Mouse (Mus musculus) granulocyte monocyte progenitor cell, adult 5-6 weeks (primary cell): ENCODE measurements around the gene Adam21. TPM values are rescaled to one million over a fixed set of nuclear protein-coding genes. Genes with fewer than 3 reads are reported as not detected.

Experiments used
- ATAC-seq: replicated peaks from 2 replicates; pipeline ENCODE4 v1.8.0; 2016; ENCODE audit warnings: mild to moderate bottlenecking, moderate TSS enrichment, inconsistent platforms; ENCODE audit not compliant: poor library complexity, severe bottlenecking
- total RNA-seq, 2 experiments: library from RNA; stranded (forward) in 1 of 2; stranded (reverse) in 1 of 2; fragments of 200-712, 200-1000 nt in 1 of 2; fragments of >200 nt in 1 of 2; fragmentation: Nextera tagmentation in 1 of 2; gene quantifications; 2 replicates each; pipeline ENCODE4 v1.2.3; 2014 to 2017

Adam21 gene
- not detected in 2 replicates for total RNA-seq (2014; fragmentation: Nextera tagmentation)
- total RNA-seq (2017) = not detected in 2 replicates

DNA sequence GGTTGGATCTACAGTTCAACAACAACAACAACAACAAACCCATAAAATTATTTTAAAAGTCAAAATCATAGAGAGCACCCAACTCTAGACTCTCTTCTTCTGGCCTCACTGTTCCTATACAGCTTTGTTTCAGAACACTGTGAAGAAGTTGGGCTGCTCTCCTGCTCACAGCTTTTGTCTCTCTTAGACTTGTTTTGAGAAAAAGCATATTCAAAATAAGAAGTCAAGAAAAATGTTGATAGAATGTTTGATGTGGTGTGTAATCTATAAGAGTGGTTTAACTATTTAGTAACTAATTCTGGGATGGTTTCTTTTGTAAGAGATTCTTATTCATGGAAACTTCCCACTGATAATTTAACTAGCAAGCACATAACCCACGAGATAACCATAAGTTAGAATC, at the start of gene Adam21:
Gene Adam21, minus strand, starts transcription at position 101 of the 400 bp plus-strand sequence.
- ATAC-seq = no peak

DNA sequence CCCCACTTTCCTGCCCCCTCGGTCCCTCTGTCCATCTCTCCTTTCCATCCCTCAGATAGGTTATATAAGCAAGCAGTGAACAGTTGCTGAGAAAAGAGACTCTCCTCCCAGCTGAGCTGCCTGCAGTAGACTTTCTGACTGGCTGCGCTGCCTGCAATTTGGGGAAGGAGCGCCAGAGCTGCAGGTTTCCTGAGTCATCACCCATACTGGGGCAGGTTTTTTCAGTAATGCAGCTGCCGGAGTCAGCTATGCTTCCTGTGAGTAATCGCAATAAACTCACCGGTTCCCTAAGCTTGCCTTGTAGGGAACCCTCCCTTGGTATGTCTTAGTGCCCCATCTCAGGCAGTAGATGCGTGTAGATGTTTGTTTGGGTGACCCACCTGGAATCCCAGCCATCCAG, 48.7 kb upstream of the Adam21 start:
- ATAC-seq = peak; percentile 27; the same call in 1 of the 2 replicates

DNA sequence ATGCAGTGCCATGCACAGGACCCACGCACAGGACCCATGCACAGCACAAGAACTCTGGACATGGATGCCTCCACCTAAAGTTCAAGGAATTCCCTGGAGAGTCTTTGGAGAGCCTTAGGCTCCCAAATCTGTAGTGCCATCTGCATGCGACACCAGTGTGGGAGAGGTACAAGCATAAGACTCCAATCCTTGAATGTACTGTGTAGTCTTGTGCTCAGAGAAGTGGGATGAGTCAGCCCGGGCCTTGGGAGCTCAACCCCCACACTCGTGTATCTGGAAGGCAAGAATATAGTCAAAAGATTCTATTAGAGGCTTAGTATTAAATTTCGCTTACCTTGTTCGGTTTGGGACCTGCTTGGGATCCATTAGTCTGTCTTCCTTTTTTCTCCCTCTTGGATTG, 47.5 kb upstream of the Adam21 start:
- no peak for ATAC-seq

DNA sequence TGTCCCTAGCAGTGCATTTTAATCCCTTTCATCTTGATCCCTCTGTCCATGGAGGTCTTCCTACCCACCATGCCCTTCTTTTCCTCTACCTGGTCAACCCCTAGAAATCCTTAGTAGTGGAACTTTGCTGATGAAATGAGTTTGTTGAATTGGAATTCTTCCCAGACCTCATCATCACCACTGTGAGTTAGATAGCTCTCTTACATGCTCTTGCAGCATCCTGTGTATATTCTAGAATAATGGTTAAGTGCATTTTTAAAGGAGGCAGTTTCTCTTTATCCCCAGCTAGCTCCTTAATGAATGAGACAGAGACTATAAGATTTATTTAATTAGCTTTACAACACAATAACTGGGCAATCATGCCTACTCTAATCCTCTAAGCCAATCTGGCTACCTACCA, 41.2 kb upstream of the Adam21 start:
- no peak for ATAC-seq

DNA sequence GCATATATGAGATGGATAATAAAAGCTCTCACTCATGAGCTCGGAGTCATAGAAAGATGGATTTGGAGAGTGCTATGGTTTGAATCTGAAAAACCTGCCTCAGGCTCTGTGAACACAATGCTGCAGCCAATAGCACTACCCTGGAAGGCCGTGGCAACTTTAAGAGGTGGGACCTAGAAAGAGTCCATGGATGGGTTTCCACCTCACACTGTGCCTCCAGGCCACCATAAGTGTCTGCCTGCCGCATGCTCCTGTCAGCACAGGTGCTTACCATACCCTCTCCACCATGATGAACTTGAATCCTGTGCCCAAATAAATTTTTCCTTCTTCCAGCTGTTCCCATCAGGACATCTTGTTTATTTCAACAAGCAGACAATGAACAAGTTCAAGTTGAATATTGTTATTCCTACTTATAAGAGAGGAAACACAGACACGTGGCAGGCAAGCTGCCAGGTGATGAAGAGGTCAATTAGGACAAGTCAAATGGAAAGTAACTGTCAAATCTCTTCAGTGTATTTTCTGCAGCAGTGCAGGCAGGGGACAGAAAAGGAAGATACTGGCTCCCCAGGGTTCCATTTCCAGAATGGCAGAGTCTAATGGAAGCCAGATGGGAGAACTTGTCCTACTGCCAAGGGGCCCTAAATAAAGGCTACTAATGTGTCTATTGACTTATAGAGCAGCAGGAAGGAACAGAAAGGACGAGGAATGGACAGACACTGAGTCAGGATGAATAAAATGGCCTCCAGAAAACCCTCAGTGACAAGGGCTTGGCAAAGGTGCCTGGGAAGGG, 36.9 kb upstream of the Adam21 start:
- no peak for ATAC-seq

DNA sequence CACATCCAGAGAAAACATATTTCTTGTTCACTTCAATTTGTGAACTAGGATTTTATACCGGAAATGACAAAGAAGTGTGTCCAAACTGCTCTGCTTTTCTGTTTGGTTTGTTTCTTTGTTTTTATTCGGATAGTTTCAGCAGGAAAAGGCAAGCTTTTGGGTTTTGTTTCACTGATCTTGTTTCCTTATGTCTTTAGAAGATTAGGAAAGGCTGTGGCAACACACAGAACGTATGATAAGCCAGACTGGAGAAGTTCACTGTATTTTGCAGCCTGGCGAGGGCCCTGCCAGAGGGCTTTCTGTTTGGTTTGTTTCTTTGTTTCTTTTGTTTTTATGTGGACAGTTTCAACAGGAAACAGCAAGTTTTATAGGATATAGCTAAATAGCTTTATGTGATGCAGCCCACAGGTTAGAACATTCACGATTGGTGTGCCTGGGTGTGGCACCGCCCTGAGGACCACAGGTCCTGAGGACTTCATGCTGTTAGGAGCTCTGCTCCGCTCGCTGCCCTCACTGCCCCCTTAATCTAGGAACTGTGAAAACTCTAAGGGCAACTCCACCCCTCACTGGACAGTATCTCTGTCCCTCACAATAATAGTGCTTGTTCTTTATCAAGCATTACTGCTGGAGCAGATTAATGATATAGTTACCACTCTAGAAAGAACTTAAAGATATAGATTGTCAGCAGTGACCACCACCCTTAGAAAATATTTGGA, 28.4 kb upstream of the Adam21 start:
- no peak for ATAC-seq

DNA sequence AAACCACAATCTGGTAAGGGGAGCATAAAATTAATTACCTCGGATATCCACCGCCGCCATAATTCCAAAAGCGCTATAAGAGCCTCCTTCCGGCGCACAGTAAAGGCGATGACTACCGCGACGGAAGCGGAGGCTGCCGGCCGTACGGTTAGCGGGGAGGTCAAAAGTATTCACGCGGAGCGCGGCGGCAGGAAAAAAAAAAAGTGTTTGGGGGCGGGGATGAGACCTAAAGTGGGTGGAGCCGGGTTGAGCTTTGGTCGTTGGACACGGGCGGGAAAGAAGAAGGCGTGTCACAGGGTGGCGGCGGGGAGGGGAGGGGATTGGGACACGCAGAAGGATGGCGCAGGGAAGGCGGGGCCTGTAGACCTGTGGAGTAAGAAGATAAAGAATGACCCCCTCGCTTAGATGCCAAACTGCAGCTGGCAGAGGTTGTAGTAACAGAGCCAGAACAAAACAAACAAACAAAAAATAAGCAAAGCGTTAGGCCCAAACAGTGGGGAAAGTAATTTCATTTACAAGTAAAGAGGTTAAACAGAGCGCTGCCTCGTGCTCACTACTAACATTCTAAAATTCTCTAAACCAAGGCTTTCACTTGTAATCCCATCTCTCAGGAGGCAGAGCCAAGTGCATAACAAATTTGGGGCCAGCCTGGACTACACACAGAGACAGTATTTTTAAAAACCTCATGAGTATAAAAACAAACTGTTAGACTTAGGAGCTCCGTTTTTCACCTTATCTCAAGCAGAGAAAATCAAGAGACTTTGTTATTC, 26.8 kb upstream of the Adam21 start, which contains the start of gene Med6:
Gene Med6, minus strand, starts transcription at position 107 of the 770 bp plus-strand sequence.
- ATAC-seq = peak; percentile 99

DNA sequence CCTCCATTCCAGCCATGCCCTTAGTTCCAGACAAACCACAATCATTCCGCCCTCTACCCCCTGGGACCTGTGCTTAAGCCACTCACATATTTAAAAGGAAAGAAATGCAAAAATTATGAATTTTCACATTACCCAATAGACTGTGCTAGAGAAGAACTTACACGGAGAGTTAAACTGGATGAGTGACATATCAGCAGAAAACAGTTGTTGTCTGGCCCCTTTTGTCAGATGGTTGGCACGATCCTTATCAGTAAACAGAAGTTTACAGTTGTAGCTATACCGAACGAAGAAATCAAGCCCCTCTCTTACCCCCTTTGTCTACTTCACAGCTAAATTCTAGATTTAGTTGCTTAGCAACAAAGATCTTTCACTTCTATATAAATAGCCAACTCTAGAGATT, 343 bp downstream of the Adam21 start:
- ATAC-seq = no peak

DNA sequence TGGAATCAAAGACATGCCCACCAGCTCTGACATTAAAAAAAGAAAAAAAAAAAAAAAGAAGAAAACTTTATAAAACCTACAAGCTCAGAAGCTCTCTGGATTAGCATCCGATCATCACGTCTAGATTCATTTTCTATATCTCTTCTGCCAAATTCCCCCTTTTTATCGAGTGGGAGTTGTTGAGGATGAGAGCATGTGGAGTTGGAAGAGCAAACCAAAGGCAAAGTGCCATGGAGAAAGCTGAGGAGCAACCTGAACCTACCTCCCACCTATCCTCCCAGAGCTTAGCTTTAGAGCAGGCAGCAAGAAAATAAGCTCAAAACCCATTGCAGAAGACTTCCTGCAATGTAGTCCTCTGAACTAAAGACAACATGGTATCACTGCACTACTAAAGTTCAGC, 4.1 kb downstream of the Adam21 start:
- no peak for ATAC-seq

DNA sequence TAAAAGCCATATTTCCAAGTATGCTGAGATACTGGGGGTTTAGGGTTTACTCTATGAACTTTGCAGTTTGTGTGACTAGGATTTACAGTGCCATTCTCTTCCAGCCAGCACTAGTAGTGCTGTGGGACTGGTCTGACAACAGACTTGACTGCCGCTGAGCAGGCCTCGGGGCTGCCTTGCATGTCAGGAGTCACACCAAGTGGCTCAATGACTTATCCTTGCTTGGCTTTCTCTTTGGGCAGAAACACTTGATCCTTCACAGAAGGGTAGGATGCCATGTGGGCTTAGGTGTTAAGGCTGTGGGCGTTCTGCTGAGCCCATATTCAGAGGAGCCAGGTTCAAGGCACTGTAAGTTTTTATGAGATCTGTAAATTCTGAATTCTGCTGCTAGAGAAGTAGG, 19.0 kb downstream of the Adam21 start:
- no peak for ATAC-seq

DNA sequence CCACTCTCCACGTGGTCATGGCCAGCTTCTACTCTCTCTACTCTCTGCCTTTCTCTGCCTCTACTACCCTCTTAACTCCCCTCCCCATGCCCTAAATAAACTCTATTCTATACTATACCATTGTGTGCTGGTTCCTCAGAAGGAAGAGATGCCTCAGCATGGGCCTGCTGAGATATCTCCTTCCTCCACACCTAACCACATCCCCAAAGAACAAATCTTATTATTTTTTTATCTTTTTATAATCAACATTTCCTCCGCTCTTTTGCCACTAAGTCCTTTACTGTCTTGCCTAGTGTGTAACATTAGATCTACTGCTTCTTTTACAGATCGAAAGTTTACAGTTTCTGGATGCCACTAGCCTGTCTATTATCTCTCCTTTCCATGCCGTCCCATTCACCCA, 21.1 kb downstream of the Adam21 start:
- ATAC-seq = no peak

DNA sequence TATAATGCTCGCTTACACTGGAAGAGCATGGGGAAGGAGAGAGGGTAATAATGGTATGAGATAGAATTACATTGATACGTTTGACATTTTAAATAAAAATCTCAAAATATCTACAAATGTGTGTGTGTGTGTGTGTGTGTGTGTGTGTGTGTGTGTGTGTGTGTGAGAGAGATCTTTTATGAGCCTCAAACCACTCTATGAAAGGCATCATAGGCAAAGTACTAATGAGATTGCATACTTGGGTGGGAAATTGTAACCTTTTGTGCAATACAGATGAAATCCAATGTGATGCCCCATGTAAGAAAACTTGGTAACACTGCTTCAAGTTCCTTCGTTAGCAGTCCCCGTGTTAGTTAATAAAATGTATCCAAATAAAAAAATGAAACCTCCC, 35.2 kb downstream of the Adam21 start:
- ATAC-seq = no peak

DNA sequence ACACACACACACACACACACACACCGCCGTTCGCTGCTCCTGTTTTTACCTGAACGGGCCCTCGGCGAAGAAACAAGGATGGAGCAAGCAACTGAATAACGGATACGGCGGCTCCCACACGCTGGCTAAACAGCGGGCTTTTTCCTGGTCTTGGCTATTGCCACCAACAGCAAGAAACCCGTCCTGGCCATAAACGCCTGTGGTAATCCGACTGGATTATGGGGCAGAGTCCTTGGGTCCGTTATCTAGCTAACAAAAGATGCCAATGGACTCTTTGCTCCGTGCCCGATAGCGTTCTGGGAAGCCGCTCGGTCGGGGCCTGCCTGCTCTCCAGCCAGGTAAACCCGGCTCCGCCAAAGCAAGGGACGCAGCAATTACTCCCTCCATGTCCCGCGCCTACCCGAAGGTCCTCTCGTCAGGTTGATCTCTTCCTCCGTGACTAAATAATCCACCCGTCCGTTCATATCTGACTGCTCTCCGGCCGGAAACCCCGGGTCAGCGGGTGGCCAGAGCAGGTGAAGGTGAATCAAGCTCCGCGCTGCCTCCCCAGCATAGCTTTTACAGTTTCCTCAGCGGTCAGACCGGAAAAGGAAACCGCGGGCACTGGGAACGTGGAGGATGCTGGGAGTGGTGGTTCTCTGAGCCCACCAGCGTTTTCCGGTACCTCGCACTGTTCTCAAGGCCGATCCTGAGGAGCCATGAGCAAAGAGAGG, 35.8 kb downstream of the Adam21 start, which contains the start of the genes Gm20498 and Synj2bp:
Gene Gm20498, minus strand, starts transcription at position 590 of the 713 bp plus-strand sequence.
Gene Synj2bp, minus strand, starts transcription at position 596 of the 713 bp plus-strand sequence.
- ATAC-seq = peak; percentile 93

DNA sequence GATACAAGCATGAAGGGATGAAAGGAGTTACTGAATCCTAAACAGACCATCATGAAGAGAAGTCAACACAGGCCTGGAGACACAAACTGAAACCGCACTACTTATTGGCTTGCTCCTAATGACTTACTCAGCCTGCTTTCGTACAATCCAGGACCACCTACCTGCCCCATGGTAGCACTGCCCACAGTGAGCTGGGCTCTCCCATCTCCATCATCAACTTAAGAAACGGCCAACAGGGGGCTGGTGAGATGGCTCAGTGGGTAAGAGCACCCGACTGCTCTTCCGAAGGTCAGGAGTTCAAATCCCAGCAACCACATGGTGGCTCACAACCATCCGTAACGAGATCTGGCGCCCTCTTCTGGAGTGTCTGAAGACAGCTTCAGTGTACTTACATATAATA, 37.7 kb downstream of the Adam21 start:
- 0 out of 2 replicates have a peak, but pooled peaks have one; percentile 19 for ATAC-seq

Other genes with a start within 250 kb of the Adam21 start
- gene Slc8a3, start 235.3 kb downstream of the Adam21 start, total RNA-seq (2014; fragmentation: Nextera tagmentation) = not detected in 2 replicates
- not detected in 2 replicates for gene Slc8a3, start 235.3 kb downstream of the Adam21 start, total RNA-seq (2017)
- 0.80 and 2.6 TPM in 2 replicates for gene Gm4787, start 189.0 kb downstream of the Adam21 start, total RNA-seq (2014; fragmentation: Nextera tagmentation)
- 0.43 TPM in 1 of 2 replicates, not detected in the other for gene Gm4787, start 189.0 kb downstream of the Adam21 start, total RNA-seq (2017)
- 4.1 and 7.5 TPM in 2 replicates for gene Adam4, start 146.5 kb downstream of the Adam21 start, total RNA-seq (2014; fragmentation: Nextera tagmentation)
- gene Adam4, start 146.5 kb downstream of the Adam21 start, total RNA-seq (2017) = 1.2 and 1.7 TPM in 2 replicates
- gene Cox16, start 83.3 kb downstream of the Adam21 start, total RNA-seq (2014; fragmentation: Nextera tagmentation) = 80.9 and 149 TPM in 2 replicates
- gene Cox16, start 83.3 kb downstream of the Adam21 start, total RNA-seq (2017) = 137 and 190 TPM in 2 replicates
- 7.9 and 13.8 TPM in 2 replicates for gene Gm20498, start 35.6 kb downstream of the Adam21 start, total RNA-seq (2014; fragmentation: Nextera tagmentation)
- gene Gm20498, start 35.6 kb downstream of the Adam21 start, total RNA-seq (2017) = 33.1 and 34.2 TPM in 2 replicates
- 26.1 and 41.5 TPM in 2 replicates for gene Synj2bp, start 35.6 kb downstream of the Adam21 start, total RNA-seq (2014; fragmentation: Nextera tagmentation)
- 35.6 and 46.6 TPM in 2 replicates for gene Synj2bp, start 35.6 kb downstream of the Adam21 start, total RNA-seq (2017)
- 27.8 and 41.4 TPM in 2 replicates for gene Med6, start 26.5 kb upstream of the Adam21 start, total RNA-seq (2014; fragmentation: Nextera tagmentation)
- gene Med6, start 26.5 kb upstream of the Adam21 start, total RNA-seq (2017) = 67.2 and 71.7 TPM in 2 replicates
- not detected in 2 replicates for gene Ttc9, start 62.8 kb upstream of the Adam21 start, total RNA-seq (2014; fragmentation: Nextera tagmentation)
- not detected in 2 replicates for gene Ttc9, start 62.8 kb upstream of the Adam21 start, total RNA-seq (2017)
- 1.2 TPM in 1 of 2 replicates, not detected in the other for gene Map3k9, start 212.7 kb upstream of the Adam21 start, total RNA-seq (2014; fragmentation: Nextera tagmentation)
- 0.72 and 0.73 TPM in 2 replicates for gene Map3k9, start 212.7 kb upstream of the Adam21 start, total RNA-seq (2017)